Mouse (Mus musculus) retina, embryonic 14.5 days (tissue): ENCODE measurements around the gene Tal1.

ENCODE experiments used
- DNase-seq: peaks from one replicate; pipeline ENCODE4 v3.0.0-alpha.2; 2015; ENCODE audit warnings: low spot score

Gene Tal1

GRCm38 (mm10) chr4:115071668-115072067, 15.4 kb downstream of the Tal1 start:
- no peak for DNase-seq

- no peak for DNase-seq
Measured at GRCm38 (mm10) chr4:115074789-115075188, 18.6 kb downstream of the Tal1 start.

- no peak for DNase-seq
Measured at GRCm38 (mm10) chr4:115075204-115075915, 19.1 kb downstream of the Tal1 start.

- peak; percentile 80 for DNase-seq
Measured at GRCm38 (mm10) chr4:115078892-115079820, 22.9 kb downstream of the Tal1 start.

- DNase-seq: no peak
Measured at GRCm38 (mm10) chr4:115079821-115080349, 23.7 kb downstream of the Tal1 start.

GRCm38 (mm10) chr4:115083031-115083430, 26.8 kb downstream of the Tal1 start:
- DNase-seq: no peak

GRCm38 (mm10) chr4:115085522-115086095, 29.4 kb downstream of the Tal1 start:
- DNase-seq: peak; percentile 79

- no peak for DNase-seq
Measured at GRCm38 (mm10) chr4:115086257-115086656, 30.0 kb downstream of the Tal1 start.

GRCm38 (mm10) chr4:115086763-115087415, 30.7 kb downstream of the Tal1 start:
- no peak for DNase-seq

- no peak for DNase-seq
Measured at GRCm38 (mm10) chr4:115088611-115089338, 32.5 kb downstream of the Tal1 start, which contains the start of gene Pdzk1ip1. Pdzk1ip1 (plus strand) TSS chr4:115088708.

- no peak for DNase-seq
Measured at GRCm38 (mm10) chr4:115090592-115090991, 34.4 kb downstream of the Tal1 start.

DNA sequence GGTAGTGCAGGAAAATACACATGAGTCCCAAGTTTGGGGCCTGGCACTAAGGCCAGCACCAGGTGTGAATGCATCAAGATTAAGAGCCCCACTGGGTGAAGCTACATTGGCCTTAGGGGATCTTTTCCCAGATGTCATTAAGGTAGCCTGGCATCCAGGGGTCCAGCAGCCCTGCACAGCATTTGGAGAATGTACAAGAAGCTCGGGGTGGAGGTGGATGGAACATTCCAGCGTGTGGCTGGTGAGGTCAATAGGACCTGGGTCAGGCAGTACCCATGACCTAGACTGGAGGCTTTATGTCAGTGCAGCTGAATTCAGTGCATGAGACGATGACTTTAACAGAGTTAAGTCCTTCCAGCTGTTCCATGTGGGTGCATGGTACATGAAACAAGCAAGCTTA, 35.6 kb downstream of the Tal1 start:
- no peak for DNase-seq

DNA sequence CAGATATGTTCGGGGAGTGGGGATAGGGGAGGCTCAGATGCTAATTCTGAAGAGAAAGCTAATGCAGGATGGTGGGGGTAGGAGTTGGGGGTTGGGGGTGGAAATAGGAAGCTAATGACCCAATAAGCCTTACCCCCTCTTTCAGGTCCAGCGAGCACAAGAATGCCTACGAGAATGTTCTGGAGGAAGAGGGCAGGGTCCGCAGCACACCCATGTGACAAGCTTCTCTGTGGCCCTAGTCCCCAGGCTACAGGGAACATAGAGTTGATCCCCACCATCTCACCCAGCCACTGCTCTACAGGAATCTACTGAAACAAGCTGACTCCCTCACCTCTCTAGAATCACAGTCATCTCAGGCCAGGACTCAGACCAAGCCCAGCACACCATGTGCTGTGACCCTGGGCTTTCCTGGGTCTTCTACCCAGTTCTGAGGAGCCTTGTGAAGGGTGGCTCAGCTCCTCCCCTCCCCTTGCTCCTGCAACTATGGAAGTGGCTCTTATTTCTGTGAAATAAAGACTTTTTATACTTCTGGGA, 37.2 kb downstream of the Tal1 start:
- DNase-seq: no peak

GRCm38 (mm10) chr4:115094056-115094455, 37.8 kb downstream of the Tal1 start:
- DNase-seq: no peak

- DNase-seq: peak; percentile 57
Measured at GRCm38 (mm10) chr4:115095671-115096434, 39.6 kb downstream of the Tal1 start.

DNA sequence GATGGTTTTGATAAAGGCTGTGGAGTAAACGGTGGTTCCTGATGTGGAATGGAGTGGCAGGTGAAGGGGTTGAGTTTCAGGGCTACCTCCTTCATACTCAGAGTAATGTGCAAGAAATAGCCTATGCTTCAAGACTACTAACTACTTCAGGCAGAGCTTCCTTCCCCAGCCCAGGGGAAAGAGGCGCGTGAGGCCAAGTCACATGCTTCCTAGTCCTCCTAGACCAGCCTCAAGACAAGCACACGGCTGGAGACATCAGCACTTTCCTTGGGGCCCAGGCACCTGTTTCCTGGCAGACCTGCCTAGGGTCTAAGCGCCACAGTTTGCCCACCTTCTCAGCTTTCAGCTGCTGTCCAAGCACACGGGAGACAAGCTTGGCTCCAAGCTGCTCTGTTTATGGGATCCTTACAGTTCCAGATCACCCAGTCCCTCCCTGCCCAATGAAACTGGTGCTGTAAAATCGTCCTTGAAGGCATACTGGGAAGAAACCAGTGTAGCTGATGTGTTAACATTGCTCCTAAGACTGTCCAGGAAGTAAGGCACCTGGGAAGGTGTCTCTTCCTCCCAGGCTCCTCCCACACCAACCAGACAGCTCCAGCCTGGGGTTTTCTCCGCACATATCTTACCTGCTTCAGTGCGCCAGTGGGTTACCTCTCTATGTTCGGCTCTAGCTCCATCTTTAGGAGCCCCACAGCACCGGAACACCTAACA, 40.4 kb downstream of the Tal1 start:
- no peak for DNase-seq

DNA sequence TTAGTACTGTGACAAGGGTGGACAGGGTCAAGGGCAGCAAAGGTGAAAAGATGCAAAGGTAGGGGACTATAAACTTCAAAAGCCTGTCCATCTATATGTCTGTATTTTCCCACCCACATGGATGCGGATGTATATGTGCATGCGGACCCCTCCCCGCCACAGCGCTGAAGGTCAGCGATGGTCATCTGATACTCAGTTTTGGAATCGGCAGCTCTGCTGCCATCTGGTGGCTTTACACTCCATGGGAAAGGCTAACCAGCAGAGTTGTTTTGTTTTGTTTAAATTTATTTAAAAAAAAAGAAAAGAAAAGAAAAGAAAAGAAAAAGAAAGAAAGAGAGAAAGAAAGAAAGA, 40.9 kb downstream of the Tal1 start:
- peak; percentile 72 for DNase-seq

- DNase-seq: peak; percentile 86
Measured at GRCm38 (mm10) chr4:115101682-115102081, 45.5 kb downstream of the Tal1 start.

- DNase-seq: no peak
Measured at GRCm38 (mm10) chr4:115103510-115103909, 47.3 kb downstream of the Tal1 start.

- DNase-seq: no peak
Measured at GRCm38 (mm10) chr4:115111167-115111566, 54.9 kb downstream of the Tal1 start.
